Mouse (Mus musculus) stomach, embryonic 15.5 days (tissue): Measurements from ENCODE around the gene Adgra3. TPM values are rescaled to one million over a fixed set of nuclear protein-coding genes. Genes with fewer than 3 reads are reported as not detected.

ENCODE experiments used
- ATAC-seq: fragments of 200-750 bp; cut with Nextera tagmentation; 2 replicates; pipeline ENCODE4 v1.8.0; 2017; ENCODE audit warnings: low read depth, moderate number of reproducible peaks, moderate TSS enrichment; ENCODE audit not compliant: insufficient read depth, low FRiP score
- H3K27ac ChIP-seq: fragments of 300-500 bp; sonication (generic); 2 replicates; pipeline ENCODE4 v1.5.1; 2015; ENCODE audit warnings: mild to moderate bottlenecking, inconsistent platforms
- H3K27me3 ChIP-seq: fragments of 300-500 bp; sonication (generic); replicated peaks from 2 replicates; pipeline ENCODE4 v1.6.1; 2015; ENCODE audit warnings: inconsistent platforms
- H3K36me3 ChIP-seq: fragments of 300-500 bp; sonication (generic); 2 replicates; pipeline ENCODE4 v1.6.1; 2015; ENCODE audit warnings: inconsistent platforms
- H3K4me1 ChIP-seq: fragments of 300-500 bp; sonication (generic); 2 replicates; pipeline ENCODE4 v1.6.1; 2015; ENCODE audit warnings: inconsistent platforms
- H3K4me2 ChIP-seq: fragments of 300-500 bp; sonication (generic); 2 replicates; pipeline ENCODE4 v1.6.1; 2015; ENCODE audit warnings: mild to moderate bottlenecking, inconsistent platforms
- H3K4me3 ChIP-seq: fragments of 300-500 bp; sonication (generic); replicated peaks from 2 replicates; pipeline ENCODE4 v1.5.1; 2015; ENCODE audit warnings: inconsistent platforms
- H3K9ac ChIP-seq: fragments of 300-500 bp; sonication (generic); 2 replicates; pipeline ENCODE4 v1.6.1; 2015; ENCODE audit warnings: inconsistent platforms
- H3K9me3 ChIP-seq: fragments of 300-500 bp; sonication (generic); 2 replicates; pipeline ENCODE4 v1.6.1; 2016; ENCODE audit warnings: inconsistent platforms
- WGBS: fragments of 180-500 bp; shearing (Covaris S2); methylation state at CpG from one replicate; pipeline ENCODE4 v1.1.7; 2015; 5-methylcytosine and 5-hydroxymethylcytosine counted together
- polyA plus RNA-seq: library from polyadenylated mRNA; unstranded; fragments of >200 nt; fragmentation: Nextera tagmentation; extraction: Ambion mirVana; gene quantifications from 2 replicates; pipeline ENCODE4 v1.2.1, GENCODE M21; 2015

Adgra3 gene
- polyA plus RNA-seq: 20.2 and 21.5 TPM in 2 replicates

DNA sequence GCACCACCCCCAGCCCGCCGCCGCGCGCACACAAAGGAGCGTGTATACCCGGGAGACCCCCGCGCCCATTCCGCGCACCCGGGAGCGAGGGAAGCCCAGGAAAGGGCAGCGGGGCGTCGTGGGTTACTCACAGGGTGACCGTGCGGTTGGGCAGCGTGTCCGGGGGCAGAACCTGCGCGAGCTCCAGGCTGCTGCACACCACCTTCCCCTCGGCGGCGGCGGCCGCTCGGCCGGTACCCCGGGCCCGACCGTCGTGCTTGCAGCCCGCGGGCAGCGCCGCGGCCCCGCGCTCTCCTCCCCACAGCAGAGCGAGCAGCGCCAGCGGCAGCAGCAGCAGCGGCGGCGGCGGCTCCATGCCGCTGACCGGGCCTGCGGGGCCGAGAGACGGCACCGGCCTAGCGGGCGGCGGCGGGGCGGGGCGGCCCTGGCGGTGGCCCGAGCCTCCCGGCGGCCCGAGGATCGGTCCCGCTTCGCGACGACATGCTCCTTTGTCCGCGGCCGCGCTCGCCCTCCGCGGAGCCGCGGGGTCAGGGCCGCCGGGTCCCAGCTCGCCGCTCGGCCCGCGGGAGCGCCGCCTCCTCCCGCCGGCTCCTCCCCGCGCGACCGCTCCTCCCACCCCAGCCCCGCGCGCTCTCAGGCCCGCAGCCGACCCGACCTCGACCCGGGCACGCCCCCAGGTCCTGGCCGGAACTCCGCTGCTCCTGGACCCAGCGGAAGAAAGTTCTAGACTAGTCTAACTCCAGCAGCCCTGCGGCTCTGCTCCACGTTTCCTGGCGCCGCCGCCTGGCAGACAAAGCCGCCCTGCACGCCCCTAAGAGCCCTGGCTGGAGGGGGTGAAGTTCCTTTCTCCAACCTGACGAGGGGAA is at the start of gene Adgra3:
TSS of gene Adgra3 (minus strand) at position 586 of the 866 bp plus-strand sequence.
- Histone ChIP-seq H3K36me3 (no peaks in the 10 kb centered on the region), H3K4me1 (peaks cover 16% of the 10 kb centered on the region), H3K4me3 (peak within 1 kb of the TSS; percentile 95), H3K27me3 (no peaks in the 10 kb centered on the region), H3K9ac (peak within 1 kb of the TSS; percentile 90), H3K9me3 (no peaks in the 10 kb centered on the region), H3K4me2 (peak within 1 kb of the TSS; percentile 79), H3K27ac (peak within 1 kb of the TSS; percentile 86)
- ATAC-seq: peak; percentile 89
- 0% methylated on average over 71 of the region's 113 CpGs for WGBS

DNA sequence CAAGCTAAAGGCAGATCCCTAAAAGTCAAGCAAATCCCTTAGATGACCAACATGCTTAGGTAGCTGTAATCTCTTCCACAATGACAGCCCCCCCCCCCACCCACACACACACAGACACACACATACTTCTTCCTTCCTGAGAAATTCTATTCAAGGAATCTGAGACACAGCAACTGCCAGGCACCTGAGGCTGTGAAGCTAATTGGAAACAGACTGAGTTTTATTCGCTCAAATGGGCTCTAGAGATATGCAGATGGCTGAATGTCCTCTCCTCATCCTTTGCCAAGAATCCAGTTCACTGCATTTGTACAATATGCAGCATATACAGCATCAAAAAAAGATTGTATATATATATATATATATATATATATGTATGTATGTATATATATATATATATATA is 24.6 kb upstream of the Adgra3 start:
- no peaks in the 10 kb centered on the region for H3K9me3 ChIP-seq
- WGBS: 81% methylated on average over 1 of the region's 1 CpGs

DNA sequence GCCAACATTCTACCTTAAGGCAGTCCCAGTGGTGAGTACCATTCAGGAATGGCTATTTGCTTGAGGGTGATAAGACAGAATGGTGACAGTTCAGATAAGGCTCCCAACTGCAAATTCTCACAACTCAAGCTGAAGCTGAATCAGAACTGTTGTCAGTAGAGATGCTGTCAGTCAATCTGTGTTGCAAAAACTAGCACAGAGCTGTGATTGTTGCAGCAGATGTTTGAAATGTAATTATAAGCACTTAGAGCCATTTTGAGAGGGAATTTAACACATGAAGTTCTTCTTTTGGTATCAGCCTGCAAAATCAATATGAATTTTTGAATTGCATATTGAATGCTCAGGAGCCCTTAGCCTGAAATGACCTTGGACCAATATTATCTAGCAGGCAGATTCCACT is 15.4 kb upstream of the Adgra3 start:
- Histone ChIP-seq H3K4me3 (no peak overlapping the region), H3K27me3 (no peaks in the 10 kb centered on the region), H3K27ac (no peak overlapping the region), H3K4me1 (no peaks in the 10 kb centered on the region), H3K4me2 (no peak overlapping the region), H3K9me3 (no peaks in the 10 kb centered on the region), H3K36me3 (no peaks in the 10 kb centered on the region), H3K9ac (no peak overlapping the region)
- ATAC-seq: no peak

More for the DNA sequence above, 24.6 kb upstream of the Adgra3 start:
- no peaks in the 10 kb centered on the region for H3K27me3 ChIP-seq
- H3K4me1 ChIP-seq: no peaks in the 10 kb centered on the region
- H3K9ac ChIP-seq: no peak overlapping the region
- no peak overlapping the region for H3K4me2 ChIP-seq
- no peaks in the 10 kb centered on the region for H3K36me3 ChIP-seq
- no peak overlapping the region for H3K27ac ChIP-seq
- no peak for ATAC-seq
- no peak overlapping the region for H3K4me3 ChIP-seq

DNA sequence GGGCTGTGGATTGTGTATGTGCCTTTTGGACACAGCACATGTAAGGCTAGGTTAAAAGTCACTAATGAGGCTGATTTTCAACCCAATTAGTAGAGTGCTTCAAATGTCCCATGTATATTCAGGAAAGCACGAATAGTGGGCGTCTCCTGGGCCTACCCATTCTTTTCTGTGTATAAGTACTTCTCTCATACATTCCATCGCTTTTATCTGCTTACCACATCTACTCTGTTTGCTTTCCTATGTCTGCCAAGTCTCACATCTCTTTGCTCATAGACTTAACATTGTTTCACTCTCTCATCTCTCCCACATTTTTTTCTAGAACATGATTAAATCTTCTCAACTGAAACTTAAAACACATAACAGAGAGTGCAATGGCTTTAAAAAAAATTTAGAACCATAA is 5.4 kb upstream of the Adgra3 start:
- WGBS: 72% methylated on average over 3 of the region's 3 CpGs
- H3K9ac ChIP-seq: no peak overlapping the region

DNA sequence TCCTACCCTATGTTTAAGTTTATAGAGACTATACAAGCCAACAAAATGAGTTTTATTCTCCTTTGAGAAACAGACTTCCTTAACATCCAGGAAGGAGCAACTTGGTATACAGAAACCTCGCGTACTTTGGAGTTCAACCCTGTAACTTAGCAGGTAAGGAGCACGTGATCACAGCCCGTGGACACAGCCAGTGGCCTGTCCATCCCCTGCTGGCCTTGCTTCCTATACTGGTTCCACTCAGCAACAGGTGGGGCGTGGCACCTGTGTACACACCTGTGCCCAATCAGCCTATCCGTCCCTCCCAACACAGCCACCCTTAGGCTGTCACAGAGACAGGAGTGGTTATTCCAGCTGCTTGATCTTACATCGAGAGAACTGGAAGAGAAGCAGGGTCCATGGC is 780 bp upstream of the Adgra3 start:
- peak overlapping the region; percentile 79 for H3K4me2 ChIP-seq
- H3K27ac ChIP-seq: peak overlapping the region; percentile 86
- H3K4me3 ChIP-seq: peak overlapping the region; percentile 95; the same call in 1 of the 2 replicates
- H3K27me3 ChIP-seq: no peaks in the 10 kb centered on the region
- WGBS: 67% methylated on average over 7 of the region's 7 CpGs
- ATAC-seq: peak; percentile 88
- no peak overlapping the region for H3K9ac ChIP-seq
- H3K9me3 ChIP-seq: no peaks in the 10 kb centered on the region
- peaks cover 16% of the 10 kb centered on the region for H3K4me1 ChIP-seq
- H3K36me3 ChIP-seq: no peaks in the 10 kb centered on the region

More for the DNA sequence above, 5.4 kb upstream of the Adgra3 start:
- Histone ChIP-seq H3K9me3 (no peaks in the 10 kb centered on the region), H3K4me3 (no peak overlapping the region), H3K27me3 (no peaks in the 10 kb centered on the region), H3K4me2 (no peak overlapping the region), H3K36me3 (no peaks in the 10 kb centered on the region), H3K4me1 (no peaks in the 10 kb centered on the region; the same call in 1 of the 2 replicates), H3K27ac (no peak overlapping the region)
- ATAC-seq: no peak

DNA sequence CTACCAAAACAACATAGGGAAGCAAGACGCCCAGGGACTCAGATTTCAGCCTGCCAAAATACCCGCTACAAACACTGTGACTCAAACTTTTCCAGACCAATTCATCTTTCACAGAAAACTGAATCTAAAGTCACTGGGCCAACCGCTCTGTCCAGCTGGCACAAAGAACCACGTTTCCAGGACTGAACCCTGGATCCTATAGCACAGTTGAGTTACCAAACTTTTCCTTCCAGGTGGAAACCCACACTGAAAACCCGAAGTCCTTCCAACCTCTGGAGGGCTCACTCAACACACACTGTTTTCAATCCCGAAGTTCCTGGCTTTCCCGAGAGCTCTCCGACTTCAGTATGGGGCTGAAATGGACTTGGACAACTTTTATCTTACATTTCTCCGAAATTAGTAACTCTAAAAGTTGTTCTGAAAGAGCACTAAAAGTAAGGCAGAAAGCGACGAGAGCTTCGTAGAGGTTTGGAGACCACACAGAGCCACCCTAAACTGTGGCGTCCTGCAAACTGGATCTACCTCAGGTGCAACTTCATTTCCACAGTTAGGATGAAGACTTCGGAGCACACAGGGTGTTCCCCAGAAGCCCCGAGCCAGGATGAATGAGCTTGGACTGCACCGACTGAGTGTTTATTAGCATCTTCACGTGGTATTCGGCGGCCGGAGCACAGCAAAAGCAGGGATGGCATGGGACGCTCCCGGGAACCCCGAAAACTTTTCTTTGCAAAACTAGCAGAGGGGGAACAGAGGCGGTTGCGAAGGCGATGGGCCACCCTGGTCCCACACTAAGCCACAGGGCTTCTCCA is 990 bp downstream of the Adgra3 start:
- peaks cover 16% of the 10 kb centered on the region for H3K4me1 ChIP-seq
- H3K4me2 ChIP-seq: peak overlapping the region; percentile 79
- H3K9me3 ChIP-seq: no peaks in the 10 kb centered on the region
- H3K27ac ChIP-seq: peak overlapping the region; percentile 86
- H3K36me3 ChIP-seq: no peaks in the 10 kb centered on the region
- peak overlapping the region; percentile 90 for H3K9ac ChIP-seq
- H3K27me3 ChIP-seq: no peaks in the 10 kb centered on the region
- WGBS: 4% methylated on average over 26 of the region's 26 CpGs
- peak; percentile 12; the same call in 1 of the 2 replicates for ATAC-seq
- H3K4me3 ChIP-seq: peak overlapping the region; percentile 95

DNA sequence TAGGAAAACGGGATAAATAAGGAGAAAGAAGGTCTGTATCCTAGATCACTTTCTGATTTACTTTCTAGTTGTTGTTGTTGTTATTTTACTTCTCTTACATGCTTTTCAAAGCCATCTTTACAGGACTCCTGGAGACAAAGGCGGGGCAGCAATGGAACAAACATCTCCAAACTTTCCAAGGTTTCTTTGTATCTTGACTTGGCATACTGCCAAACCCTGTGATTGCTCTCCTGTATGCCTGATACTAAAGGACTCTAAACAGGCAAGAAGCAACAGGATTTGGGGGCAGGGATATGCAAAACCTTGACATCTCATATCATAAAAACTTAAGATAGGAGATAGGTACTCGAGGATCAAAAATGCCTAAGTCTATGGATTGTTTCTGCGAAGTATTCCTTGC is 6.3 kb downstream of the Adgra3 start:
- peaks cover 28% of the 10 kb centered on the region for H3K4me1 ChIP-seq

DNA sequence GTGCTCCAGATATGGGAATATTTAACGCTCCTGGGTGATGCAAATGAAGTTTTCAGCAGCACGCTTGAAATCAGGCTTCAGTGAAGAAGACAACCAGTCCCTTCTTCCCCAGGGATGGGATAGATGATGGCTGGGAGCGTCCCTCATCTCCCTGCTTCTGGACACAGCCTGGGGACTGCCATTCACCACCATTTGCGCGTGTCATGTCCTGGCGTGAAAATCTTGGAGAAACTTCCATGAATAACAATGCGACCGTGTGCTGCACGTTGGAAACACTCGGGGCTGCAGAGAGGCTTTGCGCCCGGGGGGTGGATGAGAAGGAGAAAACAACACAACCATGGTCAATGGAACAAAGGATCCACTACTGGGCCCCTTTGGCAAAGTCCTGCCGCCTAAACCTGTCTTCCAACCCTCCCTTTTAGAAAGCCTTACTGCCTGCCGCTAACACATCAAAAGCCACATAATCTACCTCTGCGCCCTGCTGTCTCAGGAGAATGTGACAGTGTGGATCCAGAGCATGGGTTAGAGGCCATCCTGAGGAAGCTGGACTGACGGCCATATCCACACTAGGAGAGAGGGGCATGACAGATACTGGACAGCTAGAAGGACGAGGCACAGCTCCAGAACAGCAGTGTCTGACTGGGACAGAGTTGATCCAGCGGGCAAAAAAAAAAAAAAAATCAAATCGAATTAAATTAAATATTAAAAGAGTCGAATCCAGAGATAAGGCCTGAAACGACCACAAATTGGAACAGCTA is 8.0 kb downstream of the Adgra3 start:
- WGBS: 78% methylated on average over 21 of the region's 21 CpGs
- Histone ChIP-seq H3K36me3 (no peaks in the 10 kb centered on the region), H3K4me2 (no peak overlapping the region), H3K9ac (no peak overlapping the region), H3K27ac (no peak overlapping the region), H3K27me3 (no peaks in the 10 kb centered on the region), H3K4me3 (no peak overlapping the region), H3K9me3 (no peaks in the 10 kb centered on the region), H3K4me1 (peaks cover 20% of the 10 kb centered on the region; the same call in 1 of the 2 replicates)
- no peak for ATAC-seq

More for the DNA sequence above, 6.3 kb downstream of the Adgra3 start:
- 68% methylated on average over 4 of the region's 4 CpGs for WGBS
- H3K27ac ChIP-seq: no peak overlapping the region
- no peaks in the 10 kb centered on the region for H3K9me3 ChIP-seq
- no peaks in the 10 kb centered on the region for H3K27me3 ChIP-seq
- H3K4me2 ChIP-seq: no peak overlapping the region
- no peak for ATAC-seq
- H3K9ac ChIP-seq: no peak overlapping the region
- no peaks in the 10 kb centered on the region for H3K36me3 ChIP-seq
- H3K4me3 ChIP-seq: no peak overlapping the region

DNA sequence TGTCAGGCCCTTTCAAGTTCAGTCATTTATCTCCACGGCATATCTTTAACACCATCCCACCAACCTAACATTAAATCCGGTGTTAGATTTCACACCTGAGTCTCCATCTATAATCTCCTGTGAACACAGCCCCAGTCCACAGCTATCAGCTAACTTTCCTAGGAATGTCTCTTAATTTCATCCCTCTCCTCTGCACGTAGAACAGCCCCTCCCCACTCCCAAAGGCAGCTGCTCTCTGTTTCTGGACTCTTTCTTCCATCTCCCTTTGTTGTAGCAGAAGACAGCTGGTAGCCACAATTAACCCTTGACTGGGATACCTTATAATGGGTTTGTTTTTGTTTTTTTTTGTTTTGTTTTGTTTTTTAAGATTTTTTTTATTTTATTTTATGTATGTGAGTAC is 8.8 kb downstream of the Adgra3 start:
- Histone ChIP-seq H3K4me1 (peaks cover 14% of the 10 kb centered on the region; the same call in 1 of the 2 replicates), H3K36me3 (no peaks in the 10 kb centered on the region), H3K4me3 (no peak overlapping the region), H3K27ac (no peak overlapping the region), H3K4me2 (no peak overlapping the region), H3K27me3 (no peaks in the 10 kb centered on the region), H3K9me3 (no peaks in the 10 kb centered on the region), H3K9ac (no peak overlapping the region)
- 40% methylated on average over 3 of the region's 3 CpGs for WGBS
- ATAC-seq: no peak

DNA sequence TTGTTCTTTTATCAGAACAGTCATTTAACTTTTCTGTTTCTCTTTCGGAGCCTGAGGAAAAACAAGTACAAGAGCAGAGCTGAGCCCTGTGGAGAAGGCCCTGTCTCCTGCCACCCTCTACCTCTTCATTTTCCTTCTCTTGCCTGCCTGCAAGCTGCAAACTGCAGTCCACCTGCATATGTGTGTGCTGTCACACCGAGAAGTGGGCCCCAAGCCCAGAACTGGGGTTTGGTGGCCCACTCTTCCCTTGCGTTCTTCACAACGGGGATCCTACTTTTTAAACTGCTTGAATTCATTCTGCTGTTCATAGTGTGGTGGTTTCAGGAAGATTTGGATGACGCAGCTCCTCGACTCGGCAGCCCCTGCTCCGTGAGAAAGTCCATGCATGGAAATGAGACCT is 9.3 kb downstream of the Adgra3 start:
- Histone ChIP-seq H3K9ac (no peak overlapping the region), H3K4me1 (peaks cover 14% of the 10 kb centered on the region; the same call in 1 of the 2 replicates), H3K4me2 (no peak overlapping the region), H3K9me3 (no peaks in the 10 kb centered on the region), H3K27ac (no peak overlapping the region), H3K36me3 (no peaks in the 10 kb centered on the region), H3K27me3 (no peaks in the 10 kb centered on the region), H3K4me3 (no peak overlapping the region)
- 66% methylated on average over 8 of the region's 8 CpGs for WGBS
- ATAC-seq: no peak

DNA sequence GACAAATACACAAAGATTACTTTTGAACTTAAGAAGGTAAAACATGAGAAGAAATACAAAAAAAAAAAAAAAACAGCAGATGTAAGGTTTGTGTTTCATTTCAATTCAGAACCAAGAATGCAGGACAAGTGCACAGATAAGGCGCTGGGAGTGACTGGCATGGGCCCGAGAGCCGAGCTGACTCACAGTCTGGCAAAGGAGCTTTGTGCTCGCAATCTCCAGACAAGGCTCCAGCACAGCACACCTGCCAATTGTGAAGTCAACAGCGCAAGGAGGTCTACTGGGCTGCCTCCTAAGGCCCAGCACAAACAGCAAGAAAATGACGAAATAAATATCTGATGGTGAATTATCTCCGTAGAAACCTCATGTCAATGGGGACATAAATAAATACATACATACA is 9.8 kb downstream of the Adgra3 start:
- no peak overlapping the region for H3K27ac ChIP-seq
- H3K4me1 ChIP-seq: peaks cover 14% of the 10 kb centered on the region; the same call in 1 of the 2 replicates
- H3K36me3 ChIP-seq: no peaks in the 10 kb centered on the region
- ATAC-seq: peak; percentile 72; the same call in 1 of the 2 replicates
- H3K27me3 ChIP-seq: no peaks in the 10 kb centered on the region
- H3K4me3 ChIP-seq: no peak overlapping the region
- no peak overlapping the region for H3K4me2 ChIP-seq
- H3K9ac ChIP-seq: no peak overlapping the region
- WGBS: 56% methylated on average over 7 of the region's 7 CpGs
- H3K9me3 ChIP-seq: no peaks in the 10 kb centered on the region
